Mouse (Mus musculus) skeletal muscle tissue, adult 2 months (tissue): ENCODE data around the gene Smim20.

Experiments
- DNase-seq: peaks from one replicate; pipeline ENCODE4 v3.0.0-alpha.2; 2012; ENCODE audit warnings: low read depth, low spot score

The Smim20 gene

DNA sequence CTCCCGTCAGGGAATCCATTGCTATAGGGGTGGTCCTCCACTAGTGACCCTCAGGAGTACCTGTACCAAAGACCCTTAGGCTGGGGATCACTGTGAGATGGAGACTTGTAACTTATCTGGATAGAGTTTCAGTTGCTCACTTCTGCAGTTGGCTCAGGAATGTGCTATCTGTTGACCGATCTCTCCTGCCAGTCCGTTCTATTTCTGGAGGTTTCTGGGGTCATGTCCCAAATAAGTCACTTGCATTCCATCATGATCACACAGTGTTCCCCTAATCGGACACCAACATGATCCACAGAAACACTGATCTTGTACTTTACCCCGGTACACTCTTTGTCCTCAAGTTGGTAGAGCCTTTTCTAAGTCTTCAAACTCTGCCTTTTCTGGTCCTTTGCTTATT is 40.6 kb downstream of the Smim20 start:
- peak; percentile 87 for DNase-seq

DNA sequence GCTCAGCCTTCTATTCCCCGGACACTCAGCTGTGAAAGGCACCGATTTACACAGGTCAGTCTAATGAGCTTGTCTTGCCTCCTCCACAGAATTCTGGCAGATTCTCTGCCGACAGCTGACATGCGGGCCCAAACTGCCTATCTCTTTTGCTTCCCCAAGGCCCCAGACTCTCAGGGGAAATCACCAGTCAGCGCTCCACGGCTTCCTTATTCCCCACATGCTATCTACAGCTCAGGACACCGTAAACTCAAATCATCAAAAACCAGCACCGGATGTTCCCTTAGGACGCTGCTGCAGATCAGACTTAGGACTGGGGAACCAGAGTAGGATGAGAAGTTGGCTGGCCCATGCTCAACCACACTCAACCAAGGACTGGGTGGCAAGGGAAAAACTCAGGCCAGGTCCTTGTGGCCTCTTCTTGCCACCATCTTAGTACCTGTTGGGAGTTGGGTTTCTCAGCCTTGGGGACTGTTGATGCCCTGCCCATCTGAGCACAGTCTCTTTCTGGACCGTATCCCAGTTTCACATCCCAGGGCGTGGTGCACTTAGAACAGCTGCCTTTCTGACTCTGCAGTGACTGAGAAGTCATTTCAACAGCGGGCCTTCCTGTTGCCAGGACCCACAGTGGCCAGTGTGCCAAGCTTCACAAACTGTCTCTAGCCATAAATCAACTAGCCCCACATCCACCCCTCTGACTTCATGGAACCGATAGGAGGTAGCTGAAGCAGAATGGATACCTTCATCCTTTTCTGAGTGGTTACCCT is 47.7 kb downstream of the Smim20 start:
- DNase-seq: peak; percentile 76

DNA sequence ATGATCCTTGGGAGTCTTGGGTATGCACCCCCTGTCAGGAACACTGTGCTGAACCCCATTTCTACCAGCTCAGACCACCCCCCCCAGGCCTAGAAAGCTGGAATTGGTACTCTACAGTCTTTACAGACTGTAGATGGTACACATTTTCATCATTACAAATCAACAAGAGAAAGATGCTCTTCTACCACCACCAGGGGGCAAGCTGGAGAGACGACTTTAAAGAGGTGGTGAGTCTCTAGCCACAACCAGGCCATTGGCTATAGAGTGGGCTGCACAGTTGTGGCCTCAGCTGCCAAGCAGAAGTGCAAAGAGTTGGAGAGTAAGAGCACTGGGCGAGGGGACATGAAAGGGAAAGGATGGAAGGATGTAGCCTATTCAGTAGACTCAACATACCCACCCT is 48.9 kb downstream of the Smim20 start:
- no peak for DNase-seq

DNA sequence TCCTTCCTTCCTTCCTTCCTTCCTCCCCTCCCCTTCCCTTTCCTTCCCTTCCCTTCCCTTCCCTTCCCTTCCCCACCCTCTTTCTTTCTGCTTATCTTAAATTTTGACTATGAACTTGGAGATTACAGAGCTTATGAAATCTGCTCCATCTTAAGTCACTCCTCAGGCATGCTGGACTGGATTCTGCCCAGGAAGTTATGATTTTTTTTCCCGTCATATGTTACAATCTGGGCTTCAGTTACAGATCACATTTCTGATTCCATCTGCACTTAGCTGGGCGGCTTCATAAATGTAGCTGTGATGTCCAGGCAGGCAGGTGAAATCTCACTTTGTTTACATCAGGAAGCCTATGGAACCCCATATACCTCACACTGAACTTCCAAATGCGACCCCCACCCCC is 50.5 kb downstream of the Smim20 start:
- DNase-seq: peak; percentile 49

DNA sequence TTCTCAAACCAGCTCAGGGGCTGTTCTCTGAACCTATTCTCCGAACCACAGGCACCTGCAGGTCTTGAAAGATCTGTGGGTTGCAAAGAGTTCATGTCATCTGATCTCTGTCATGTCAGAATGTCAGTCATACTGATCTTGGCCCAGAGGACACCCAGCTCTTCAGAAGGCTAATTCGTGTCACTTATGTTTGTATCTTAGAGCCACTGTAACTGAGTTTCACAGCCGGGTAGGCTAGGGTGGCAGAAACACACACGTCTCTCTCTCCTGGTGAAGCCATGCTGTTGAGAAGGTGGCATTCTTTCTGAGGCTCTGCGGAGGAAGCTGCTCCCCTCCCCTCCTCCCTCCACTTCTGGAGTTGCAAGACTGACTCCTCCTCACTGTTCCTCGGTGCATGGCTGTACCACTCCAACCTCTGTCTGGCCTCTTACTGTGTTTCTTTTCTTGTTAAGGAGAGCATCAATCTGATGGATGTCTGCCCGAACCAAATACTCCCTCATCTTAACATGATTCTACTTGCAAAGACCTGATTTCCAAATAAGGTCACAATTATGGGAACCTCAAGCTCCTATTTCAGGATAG is 51.1 kb downstream of the Smim20 start:
- peak; percentile 46 for DNase-seq

DNA sequence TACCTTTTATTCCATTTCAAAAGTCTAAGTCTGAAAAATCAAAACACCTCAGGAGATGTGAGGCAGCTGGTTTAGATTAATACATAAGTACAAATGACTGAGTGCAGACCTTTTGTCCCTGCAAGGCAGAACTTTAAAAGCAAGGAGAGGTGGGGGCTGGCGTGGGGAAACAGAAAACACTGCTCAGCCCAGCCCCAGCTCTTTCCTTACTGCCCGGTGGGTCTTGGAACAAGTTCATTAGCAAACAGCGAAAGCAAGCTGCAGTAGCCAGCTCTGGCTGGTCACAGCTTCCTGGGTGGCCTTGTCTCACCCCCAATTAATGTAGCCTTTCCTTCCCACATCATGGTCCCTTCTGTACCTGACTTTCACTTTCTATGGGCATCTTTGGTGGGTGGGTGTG is 53.4 kb downstream of the Smim20 start:
- no peak for DNase-seq

DNA sequence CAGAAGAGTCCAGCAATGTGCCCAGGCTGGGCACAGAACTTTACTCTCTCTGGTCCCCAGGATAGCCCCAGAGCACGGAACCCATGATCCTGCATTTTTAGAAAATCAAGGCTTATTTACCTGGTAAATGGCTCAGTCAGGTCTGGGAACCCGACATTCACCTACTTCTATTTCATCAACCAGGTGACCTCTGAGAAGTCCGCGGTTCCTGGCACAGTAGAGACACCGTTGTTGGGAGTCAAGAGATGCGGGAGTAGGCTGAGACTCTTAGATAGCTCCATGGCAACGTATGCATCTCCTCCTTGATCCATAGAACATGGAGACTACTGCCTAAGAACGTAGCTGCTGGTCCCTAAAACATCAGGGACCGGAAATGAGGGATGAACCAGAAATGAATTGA is 55.0 kb downstream of the Smim20 start:
- no peak for DNase-seq

DNA sequence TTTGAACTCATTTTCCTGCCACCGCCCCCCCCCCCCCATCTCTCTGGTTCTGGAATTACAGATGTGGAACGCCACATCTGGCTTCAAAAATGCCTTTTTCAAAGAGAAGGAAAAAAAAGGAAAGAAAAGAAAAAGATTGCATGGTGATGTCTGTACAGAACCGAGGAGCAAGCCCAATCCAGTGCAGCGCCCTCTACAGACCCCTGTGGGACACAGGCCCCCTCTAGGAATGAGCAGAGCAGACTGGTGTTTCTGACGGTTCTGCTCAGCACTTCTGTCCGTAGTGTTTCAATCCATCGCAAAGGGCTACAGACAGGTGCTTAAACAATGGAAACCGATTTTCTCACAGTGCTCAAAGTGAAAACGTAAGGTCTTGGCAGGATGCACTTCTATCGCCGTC is 55.6 kb downstream of the Smim20 start:
- DNase-seq: no peak

DNA sequence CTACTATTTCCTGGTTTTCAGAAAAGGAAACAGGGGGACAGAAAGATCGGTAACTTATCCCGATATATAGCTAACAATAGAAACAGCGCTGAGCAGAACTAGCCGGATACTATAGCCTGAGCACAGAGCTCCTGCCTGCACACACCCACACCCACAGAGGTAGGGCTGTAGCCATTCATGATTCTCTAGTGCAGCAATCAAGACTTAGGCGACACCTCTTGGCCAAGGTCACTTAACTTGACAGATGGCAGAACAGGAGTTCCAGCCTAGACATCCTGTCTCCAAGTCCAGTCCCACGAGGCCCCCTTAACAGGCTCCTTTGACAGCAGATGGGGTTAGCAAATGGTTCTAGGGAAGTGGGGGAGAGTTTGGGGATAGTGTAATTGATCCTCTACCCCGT is 56.2 kb downstream of the Smim20 start:
- DNase-seq: no peak

DNA sequence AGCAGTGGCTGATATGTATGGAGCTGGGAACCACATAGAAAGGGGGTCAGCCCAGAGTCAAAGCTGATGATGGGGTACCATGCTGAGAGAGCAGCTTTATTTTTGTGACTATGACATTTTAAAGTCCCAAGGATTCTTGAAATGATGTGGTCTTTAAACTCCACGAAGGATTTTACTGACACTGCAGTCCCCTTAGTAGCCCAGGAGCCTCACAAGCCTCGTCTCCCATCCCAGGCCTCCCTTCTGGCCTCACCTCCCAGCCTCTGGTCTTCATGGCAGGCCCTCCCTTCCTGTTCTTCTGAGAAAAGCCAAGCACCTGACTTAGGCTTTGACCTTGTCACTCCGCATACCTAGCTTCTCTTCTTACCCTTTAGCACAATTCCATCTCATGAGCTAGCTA is 57.4 kb downstream of the Smim20 start:
- no peak for DNase-seq

DNA sequence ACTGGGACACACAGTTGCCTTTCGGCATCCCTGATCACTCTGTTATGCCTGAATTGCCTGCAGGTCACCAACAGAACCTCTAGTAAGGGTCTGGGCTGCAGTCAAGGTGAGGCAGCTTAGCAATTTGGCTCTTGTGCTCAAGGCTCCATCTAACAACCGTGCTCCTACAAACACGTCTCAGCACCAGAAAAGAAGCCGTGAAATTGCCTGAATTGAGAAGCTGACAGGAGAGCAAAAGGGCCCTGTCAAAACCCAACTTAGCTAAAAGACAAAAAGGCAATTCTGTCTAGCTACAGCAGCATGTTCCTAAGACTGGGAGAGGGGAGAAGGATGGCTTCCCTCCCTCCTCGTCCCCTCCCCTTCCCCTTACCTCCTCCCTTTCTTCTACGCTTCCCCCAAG is 57.9 kb downstream of the Smim20 start:
- DNase-seq: no peak

DNA sequence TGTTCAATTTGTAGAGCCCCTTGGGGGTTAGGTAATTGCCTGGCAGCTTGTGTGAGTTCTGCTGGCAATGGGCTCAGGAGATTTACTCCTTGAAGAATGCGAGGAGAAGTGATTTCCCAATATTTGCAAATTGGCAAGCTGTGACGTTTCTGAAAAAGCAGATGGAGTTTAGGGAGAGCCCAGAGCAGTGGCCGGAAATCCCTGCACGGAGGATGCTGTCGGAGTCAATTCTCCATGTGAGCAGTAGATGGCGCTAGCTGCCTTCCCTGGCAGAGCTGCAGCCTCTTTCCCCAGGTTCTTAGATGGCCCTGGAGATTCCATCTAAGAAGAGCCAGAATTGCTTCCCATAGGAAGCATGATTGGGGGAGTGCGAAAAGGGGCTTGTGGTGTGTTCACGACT is 59.1 kb downstream of the Smim20 start:
- peak; percentile 92 for DNase-seq

DNA sequence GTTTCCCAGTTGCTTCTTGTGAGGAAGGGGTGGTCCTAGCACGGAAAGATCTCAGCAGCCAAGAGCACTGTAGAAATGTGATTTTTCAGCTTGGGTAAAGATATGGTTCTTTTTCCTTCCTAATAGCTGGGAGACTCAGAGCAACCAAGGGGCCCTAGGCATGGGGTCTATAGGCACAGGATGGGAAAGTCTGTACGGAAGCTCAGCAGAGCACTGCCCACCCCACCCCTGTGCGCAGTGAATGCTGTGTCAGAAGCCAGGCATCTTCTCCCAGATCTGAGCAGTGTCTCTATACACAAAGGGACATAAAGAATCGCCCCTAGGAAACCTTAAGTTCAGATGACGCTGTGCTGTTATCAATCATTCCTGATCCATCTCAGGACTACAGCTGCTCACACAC is 59.6 kb downstream of the Smim20 start:
- no peak for DNase-seq
